In the genomic region with DNA sequence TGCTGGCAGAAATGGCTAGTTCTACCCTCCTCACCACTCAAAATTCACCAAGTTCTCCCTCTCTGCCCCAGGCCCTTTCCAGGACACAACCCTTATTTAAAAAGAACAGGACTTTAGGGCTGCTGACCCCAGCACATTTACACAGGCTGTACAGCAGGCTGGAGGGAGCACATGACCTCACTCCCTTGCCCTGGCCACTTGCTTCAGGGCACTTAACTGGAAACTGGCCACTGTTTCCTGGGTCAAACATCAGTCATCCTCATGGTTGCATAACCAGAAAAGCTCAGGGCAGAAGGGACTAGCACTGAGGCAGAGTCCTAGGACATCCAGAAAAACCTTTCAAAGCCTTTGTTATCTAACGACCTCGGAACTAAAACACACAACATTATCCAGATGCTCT, we compare ENCODE assay signal across 20 mouse cellular contexts. TPM values are rescaled to one million over a fixed set of nuclear protein-coding genes. Genes with fewer than 3 reads are reported as not detected.
DNase-seq lines count a peak whose midpoint lies in the region; ATAC-seq and TF ChIP-seq lines count a peak whose summit lies in the region.
"Had no signal": no experiment of that assay in that cellular context is flagged by ENCODE, and none has a peak within 500 bp of the region (broad histone marks: within the 10 kb centered on the region; RNA-seq: fewer than 3 reads in every experiment).

No protein-coding gene starts in this region.

- peak; percentile 59 for ATAC-seq in liver, embryonic 15.5 days (ENCODE audit: insufficient read depth)
- no peak for ATAC-seq in megakaryocyte progenitor cell, adult 5-6 weeks (replicated peaks; ENCODE audit: poor library complexity)
- no peak for ATAC-seq in hindbrain, postnatal 0 days
- ATAC-seq: activated CD4-positive, CD25-positive, alpha-beta regulatory T cell, adult 4 months had no signal

- 0 out of 2 replicates have a peak, but pooled peaks cover 11% of the 10 kb centered on the region for H3K4me1 ChIP-seq in liver, embryonic 15.5 days (replicated peaks)
- H3K4me1 ChIP-seq in hindbrain, postnatal 0 days (ENCODE audit: insufficient read depth, low read length) = peaks cover 2% of the 10 kb centered on the region; the same call in 1 of the 2 replicates

- peaks cover 24% of the 10 kb centered on the region for H3K27me3 ChIP-seq in liver, embryonic 15.5 days
- H3K27me3 ChIP-seq in hindbrain, postnatal 0 days (ENCODE audit: insufficient read depth, low read length) = peaks cover 23% of the 10 kb centered on the region

- whole genome bisulfite sequencing in liver, embryonic 15.5 days (ENCODE audit: insufficient replicate concordance) = 49% methylated on average over 2 of the region's 2 CpGs
- 92% methylated on average over 2 of the region's 2 CpGs for WGBS in hindbrain, postnatal 0 days

- H3K4me3 ChIP-seq in liver, embryonic 15.5 days (replicated peaks) = no peak overlapping the region
- H3K4me3 ChIP-seq in hindbrain, postnatal 0 days (ENCODE audit: low read length) = no peak overlapping the region
- H3K4me3 ChIP-seq: forebrain, embryonic 10.5 days; hindbrain, embryonic 13.5 days; left cerebral cortex, adult 2 months; limb, embryonic 13.5 days; megakaryocyte, embryonic 14.5 days had no signal

- no peaks in the 10 kb centered on the region for H3K9me3 ChIP-seq in liver, embryonic 15.5 days (replicated peaks)
- H3K9me3 ChIP-seq in hindbrain, postnatal 0 days (ENCODE audit: low read length) = no peaks in the 10 kb centered on the region
- H3K9me3 ChIP-seq: forebrain, embryonic 10.5 days; hindbrain, embryonic 13.5 days; limb, embryonic 13.5 days; megakaryocyte, embryonic 14.5 days had no signal

- no peak for TF ChIP-seq CTCF in hindbrain, postnatal 0 days (IDR thresholded peaks at IDR 0.05; ENCODE audit: low read depth)

- H3K27ac ChIP-seq in liver, embryonic 15.5 days (replicated peaks) = peak overlapping the region; percentile 45; the same call in 1 of the 2 replicates
- no peak overlapping the region for H3K27ac ChIP-seq in hindbrain, postnatal 0 days
- H3K27ac ChIP-seq: forebrain, embryonic 10.5 days; hindbrain, embryonic 13.5 days; left cerebral cortex, adult 2 months; limb, embryonic 13.5 days had no signal

- no peaks in the 10 kb centered on the region for H3K36me3 ChIP-seq in liver, embryonic 15.5 days (replicated peaks)
- no peaks in the 10 kb centered on the region for H3K36me3 ChIP-seq in hindbrain, postnatal 0 days (ENCODE audit: insufficient read depth, low read length)
- H3K36me3 ChIP-seq: forebrain, embryonic 10.5 days; hindbrain, embryonic 13.5 days; limb, embryonic 13.5 days had no signal

- H3K9ac ChIP-seq in liver, embryonic 15.5 days = no peak overlapping the region
- no peak overlapping the region for H3K9ac ChIP-seq in hindbrain, postnatal 0 days (replicated peaks; ENCODE audit: low read length)
- H3K9ac ChIP-seq: hindbrain, embryonic 13.5 days; limb, embryonic 13.5 days had no signal

- peak; percentile 19 to 38 for DNase-seq in adrenal gland, postnatal 36 days
- no peak for DNase-seq in adrenal gland, postnatal 10 days
- DNase-seq in lung, postnatal 25 days (ENCODE audit: low spot score) = peak; percentile 66
- DNase-seq in lung, postnatal 10 days = no peak
- no peak for DNase-seq in hindbrain, postnatal 0 days (ENCODE audit: low spot score)
- no peak for DNase-seq in spleen, postnatal 14 days (ENCODE audit: low spot score in 2 of 2)
- DNase-seq: cerebellum, adult 18-20 months; gastrocnemius, postnatal 14 days; heart, postnatal 10 days; right cerebral cortex, postnatal 14 days; thymus, adult 18-20 months had no signal

- H3K4me2 ChIP-seq in liver, embryonic 15.5 days = no peak overlapping the region
- H3K4me2 ChIP-seq in hindbrain, postnatal 0 days (ENCODE audit: low read depth, low read length) = no peak overlapping the region
- H3K4me2 ChIP-seq: hindbrain, embryonic 13.5 days; limb, embryonic 13.5 days had no signal

RNA-seq across cellular contexts. Expression of a gene that starts 5.3 kb away (rescaled TPM):
- total RNA-seq in adrenal gland, postnatal 36 days (2021) = under 1 TPM; 0.16 to 0.63 TPM
- total RNA-seq in adrenal gland, postnatal 10 days (2021) = under 1 TPM; 0.27 to 0.63 TPM
- polyA plus RNA-seq in liver, embryonic 15.5 days (2015; fragmentation: Nextera tagmentation; extraction: Ambion mirVana) = 3.2 and 3.4 TPM in 2 replicates
- not detected in 2 replicates for total RNA-seq in megakaryocyte progenitor cell, adult 5-6 weeks (2015)
- under 0.01 TPM in 1 of 2 replicates, not detected in the other for total RNA-seq in megakaryocyte progenitor cell, adult 5-6 weeks (2017)
- 0.25 and 1.4 TPM in 2 replicates for total RNA-seq in hindbrain, postnatal 0 days (2014; rRNA removed)
- polyA plus RNA-seq in hindbrain, postnatal 0 days (2015; fragmentation: Nextera tagmentation; extraction: Ambion mirVana) = 0.53 and 0.69 TPM in 2 replicates
- total RNA-seq: common myeloid progenitor, adult 5-6 weeks; gastrocnemius, postnatal 14 days had no signal

Comparison
In these comparisons a context has a peak if more than half of its experiments do, and no peak if none do; other contexts are left out.
1. DNase-seq: peak in adrenal gland, postnatal 36 days (2 of 2) and lung, postnatal 25 days (single experiment); none in adrenal gland, postnatal 10 days (single experiment), lung, postnatal 10 days (single experiment), hindbrain, postnatal 0 days (single experiment) and spleen, postnatal 14 days (0 of 2).